ENCODE assay signal across 8 mouse cellular contexts in the genomic region with DNA sequence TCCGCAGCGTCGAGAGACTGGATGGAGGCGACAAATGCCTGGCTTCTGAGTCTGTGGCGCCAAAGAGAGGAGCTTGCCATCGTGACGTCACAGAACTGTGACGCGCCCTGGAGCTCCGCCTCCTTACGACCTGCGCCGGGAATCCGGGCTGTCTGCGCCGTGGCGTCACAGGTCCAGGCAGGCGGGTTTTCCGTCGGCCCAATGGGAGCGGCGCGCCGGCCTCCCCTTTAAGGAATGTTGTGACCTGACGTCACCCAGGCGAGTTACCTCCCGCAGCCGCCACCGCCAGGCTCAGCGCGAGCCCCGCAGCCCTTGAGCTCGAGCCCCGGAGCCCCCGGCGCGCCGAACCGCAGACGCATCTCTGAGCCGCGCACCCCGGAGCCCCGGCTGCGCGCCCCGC. TPM values are rescaled to one million over a fixed set of nuclear protein-coding genes. Genes with fewer than 3 reads are reported as not detected.
DNase-seq lines count a peak whose midpoint lies in the region; ATAC-seq and TF ChIP-seq lines count a peak whose summit lies in the region.

Map1lc3a (plus strand) TSS at position 103 of the 400 bp plus-strand sequence.

- peak within 1 kb of the TSS; percentile 87 for H3K4me3 ChIP-seq in G1E (ENCODE audit: low read depth, low read length)
- H3K4me3 ChIP-seq in forebrain, postnatal 0 days (ENCODE audit: low read depth, low read length): peak within 1 kb of the TSS; percentile 95
- H3K4me3 ChIP-seq in lung, embryonic 15.5 days: peak within 1 kb of the TSS; percentile 68

- H3K9me3 ChIP-seq in G1E (replicated peaks): no peaks in the 10 kb centered on the region
- no peaks in the 10 kb centered on the region for H3K9me3 ChIP-seq in forebrain, postnatal 0 days (ENCODE audit: low read length)
- no peaks in the 10 kb centered on the region for H3K9me3 ChIP-seq in lung, embryonic 15.5 days

- peaks cover 15% of the 10 kb centered on the region for H3K4me1 ChIP-seq in G1E (ENCODE audit: insufficient read depth, low read depth, low read length)
- no peaks in the 10 kb centered on the region for H3K4me1 ChIP-seq in forebrain, postnatal 0 days (ENCODE audit: insufficient read depth)
- peaks cover 14% of the 10 kb centered on the region for H3K4me1 ChIP-seq in lung, embryonic 15.5 days

- peak within 1 kb of the TSS; percentile 95 for H3K9ac ChIP-seq in forebrain, postnatal 0 days
- H3K9ac ChIP-seq in lung, embryonic 15.5 days: peak within 1 kb of the TSS; percentile 67

- peaks cover 40% of the 10 kb centered on the region for H3K36me3 ChIP-seq in G1E (replicated peaks)
- H3K36me3 ChIP-seq in forebrain, postnatal 0 days (ENCODE audit: insufficient read depth): peaks cover 28% of the 10 kb centered on the region; the same call in 1 of the 2 replicates
- H3K36me3 ChIP-seq in lung, embryonic 15.5 days: peaks cover 5% of the 10 kb centered on the region; the same call in 1 of the 2 replicates

- peak within 1 kb of the TSS; percentile 90 for H3K27ac ChIP-seq in forebrain, postnatal 0 days (ENCODE audit: low read depth, low read length)
- H3K27ac ChIP-seq in lung, embryonic 15.5 days: peak within 1 kb of the TSS; percentile 71

- H3K4me2 ChIP-seq in forebrain, postnatal 0 days (ENCODE audit: low read depth): peak within 1 kb of the TSS; percentile 84
- peak within 1 kb of the TSS; percentile 69 for H3K4me2 ChIP-seq in lung, embryonic 15.5 days

- under 1% methylated on average over 47 of the region's 47 CpGs for WGBS in forebrain, postnatal 0 days
- under 1% methylated on average over 47 of the region's 47 CpGs for WGBS in lung, embryonic 15.5 days

- peak; percentile 84 for DNase-seq in G1E (ENCODE audit: low spot score)
- peak; percentile 98 to 99 for DNase-seq in cerebellum, adult 18-20 months
- DNase-seq in forebrain, postnatal 0 days: peak; percentile 99
- DNase-seq in heart, postnatal 4 days: peak; percentile 99
- peak; percentile 95 to 99 for DNase-seq in layer of hippocampus, adult 8-10 months (ENCODE audit: low spot score in 2 of 2)
- peak; percentile 91 for DNase-seq in ovary, adult 18-20 months (ENCODE audit: low spot score)
- DNase-seq in thymus, postnatal 0 days (ENCODE audit: low spot score): peak; percentile 95

- peaks cover 3% of the 10 kb centered on the region; the same call in 1 of the 2 replicates for H3K27me3 ChIP-seq in G1E (ENCODE audit: insufficient read depth, low read length)
- H3K27me3 ChIP-seq in forebrain, postnatal 0 days (ENCODE audit: insufficient read depth, low read length): no peaks in the 10 kb centered on the region
- no peaks in the 10 kb centered on the region for H3K27me3 ChIP-seq in lung, embryonic 15.5 days

- peak; percentile 81 for ATAC-seq in G1E (ENCODE audit: extremely low read depth, insufficient number of reproducible peaks, low FRiP score, poor library complexity, severe bottlenecking)
- peak; percentile 98 for ATAC-seq in forebrain, postnatal 0 days
- ATAC-seq in lung, embryonic 15.5 days (ENCODE audit: borderline replicate concordance, extremely low read depth, low FRiP score, low TSS enrichment): peak; percentile 90

- no peak for TF ChIP-seq CTCF in G1E (IDR thresholded peaks at IDR 0.05; ENCODE audit: low read depth, low read length)
- no peak for TF ChIP-seq CTCF in forebrain, postnatal 0 days (IDR thresholded peaks at IDR 0.05; ENCODE audit: low read depth)

RNA-seq across cellular contexts. Expression of gene Map1lc3a, which starts in this region (rescaled TPM):
- not detected in 2 replicates for total RNA-seq in G1E (2014; fragmentation: Nextera tagmentation)
- total RNA-seq in G1E (2017): 2.3 and 9.6 TPM in 2 replicates
- 7.1 and 10.4 TPM in 2 replicates for polyA plus RNA-seq in G1E (2012)
- 425 and 459 TPM in 2 replicates for total RNA-seq in forebrain, postnatal 0 days (2014; rRNA removed)
- 789 and 806 TPM in 2 replicates for polyA plus RNA-seq in forebrain, postnatal 0 days (2015; fragmentation: Nextera tagmentation; extraction: Ambion mirVana)
- total RNA-seq in heart, postnatal 4 days (2021): 100 to 1,000 TPM; 410 to 462 TPM
- 100 to 1,000 TPM; 208 to 237 (median 223) TPM for total RNA-seq in layer of hippocampus, adult 8-10 months (2022)
- 178 and 182 TPM in 2 replicates for polyA plus RNA-seq in lung, embryonic 15.5 days (2015; fragmentation: Nextera tagmentation; extraction: Ambion mirVana)
- polyA plus RNA-seq in thymus, postnatal 0 days (2015; fragmentation: Nextera tagmentation; extraction: Ambion mirVana): 74.0 and 84.3 TPM in 2 replicates

Comparison
In these comparisons a context has a peak if more than half of its experiments do, and no peak if none do; other contexts are left out.
1. Peak in every context shown above with its lines: DNase-seq, ATAC-seq, H3K4me3 ChIP-seq and H3K27ac ChIP-seq.
2. RNA of gene Map1lc3a (total RNA-seq): 410 to 462 TPM in heart, postnatal 4 days, 425 to 459 TPM in forebrain, postnatal 0 days and 208 to 237 TPM in layer of hippocampus, adult 8-10 months; 2.3 to 9.6 TPM in G1E; every median in the first group is over 10 times any median in the second.